Mouse (Mus musculus) forebrain, embryonic 16.5 days (tissue): ENCODE results near the gene Ccser2. TPM values are rescaled to one million over a fixed set of nuclear protein-coding genes. Genes with fewer than 3 reads are reported as not detected.

ENCODE experiments used
- ATAC-seq: fragments of 200-750 bp; cut with Nextera tagmentation; 2 replicates; pipeline ENCODE4 v1.8.0; 2017; ENCODE audit warnings: mild to moderate bottlenecking, moderate library complexity
- H3K27ac ChIP-seq: fragments of 300-500 bp; sonication (generic); 2 replicates; pipeline ENCODE4 v1.5.1; 2014; ENCODE audit warnings: low read length, control low read depth
- H3K27me3 ChIP-seq: fragments of 300-500 bp; sonication (generic); replicated peaks from 2 replicates; pipeline ENCODE4 v1.6.1; 2014; ENCODE audit warnings: low read length; ENCODE audit not compliant: control insufficient read depth, insufficient read depth
- H3K36me3 ChIP-seq: fragments of 300-500 bp; sonication (generic); 2 replicates; pipeline ENCODE4 v1.6.1; 2014; ENCODE audit not compliant: control insufficient read depth, insufficient read depth
- H3K4me1 ChIP-seq: fragments of 300-500 bp; sonication (generic); replicated peaks from 2 replicates; pipeline ENCODE4 v1.6.1; 2014; ENCODE audit warnings: low read length; ENCODE audit not compliant: control insufficient read depth, insufficient read depth
- H3K4me2 ChIP-seq: fragments of 300-500 bp; sonication (generic); 2 replicates; pipeline ENCODE4 v1.6.1; 2014; ENCODE audit warnings: mild to moderate bottlenecking, low read length, control low read depth
- H3K4me3 ChIP-seq: fragments of 300-500 bp; sonication (generic); replicated peaks from 2 replicates; pipeline ENCODE4 v1.5.1; 2014; ENCODE audit warnings: mild to moderate bottlenecking, low read length, control low read depth
- H3K9ac ChIP-seq: fragments of 300-500 bp; sonication (generic); replicated peaks from 2 replicates; pipeline ENCODE4 v1.6.1; 2014; ENCODE audit warnings: low read depth, low read length, control low read depth
- H3K9me3 ChIP-seq: fragments of 300-500 bp; sonication (generic); 2 replicates; pipeline ENCODE4 v1.6.1; 2016; ENCODE audit warnings: low read length; ENCODE audit not compliant: control insufficient read depth
- whole genome bisulfite sequencing: fragments of 180-500 bp; shearing (Covaris S2); extraction: QIAGEN DNeasy Blood & Tissue Kit; methylation state at CpG from one replicate; pipeline ENCODE4 v1.1.7; 2014; 5-methylcytosine and 5-hydroxymethylcytosine counted together
- polyA plus RNA-seq: library from polyadenylated mRNA; unstranded; fragments of >200 nt; fragmentation: Nextera tagmentation; extraction: Ambion mirVana; gene quantifications from 2 replicates; pipeline ENCODE4 v1.2.1, GENCODE M21; 2015

Ccser2 gene
- polyA plus RNA-seq, 1 experiment from 2014 or later = 94.7 TPM

- 71% methylated on average over 5 of the region's 5 CpGs for WGBS
- H3K4me2 ChIP-seq = no peak overlapping the region
- H3K4me3 ChIP-seq = no peak overlapping the region
Observed at GRCm38 (mm10) chr14:36956717-36957116, 11.9 kb downstream of the Ccser2 start.

DNA sequence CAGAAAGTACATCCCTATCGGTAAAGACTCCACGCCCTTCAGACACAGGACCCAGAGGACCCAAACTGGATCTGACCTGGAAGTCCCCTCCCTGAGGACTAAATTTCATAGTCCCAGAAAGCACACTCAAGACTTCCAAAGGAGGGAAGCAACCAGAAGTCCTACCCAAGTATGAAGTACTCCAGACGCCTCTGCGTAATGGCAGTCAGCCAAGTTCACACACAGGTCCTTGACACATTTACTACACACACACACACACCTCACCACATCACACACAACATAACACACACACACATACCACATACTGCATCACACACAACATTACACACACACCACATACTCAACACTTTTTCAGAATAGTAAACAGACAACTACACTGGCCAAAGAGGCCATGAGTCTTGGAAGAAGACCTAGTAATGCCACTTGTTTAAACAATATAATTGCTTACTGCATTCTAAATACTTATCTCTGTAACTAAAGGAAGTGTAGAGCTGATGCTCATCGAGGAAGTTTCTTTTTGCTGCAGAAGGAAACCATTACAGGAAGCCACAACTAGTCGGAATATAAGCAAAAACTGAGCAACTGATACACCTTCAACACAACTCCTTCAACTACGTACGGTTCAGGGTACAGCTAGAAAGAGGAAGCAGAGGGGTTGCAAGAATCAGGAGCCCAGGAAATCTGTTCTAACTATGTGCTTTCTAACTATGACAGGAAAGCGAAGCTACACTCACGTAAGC, 15.7 kb downstream of the Ccser2 start:
- Histone ChIP-seq H3K9ac (no peak overlapping the region), H3K27ac (no peak overlapping the region), H3K27me3 (no peaks in the 10 kb centered on the region), H3K4me2 (no peak overlapping the region), H3K4me1 (no peaks in the 10 kb centered on the region), H3K9me3 (no peaks in the 10 kb centered on the region), H3K4me3 (no peak overlapping the region), H3K36me3 (no peaks in the 10 kb centered on the region)
- 91% methylated on average over 10 of the region's 10 CpGs for WGBS
- ATAC-seq = no peak

More at GRCm38 (mm10) chr14:36956717-36957116, 11.9 kb downstream of the Ccser2 start:
- no peaks in the 10 kb centered on the region for H3K36me3 ChIP-seq
- ATAC-seq = no peak
- no peaks in the 10 kb centered on the region for H3K27me3 ChIP-seq
- H3K27ac ChIP-seq = no peak overlapping the region
- no peak overlapping the region for H3K9ac ChIP-seq
- H3K4me1 ChIP-seq = no peaks in the 10 kb centered on the region
- H3K9me3 ChIP-seq = no peaks in the 10 kb centered on the region

DNA sequence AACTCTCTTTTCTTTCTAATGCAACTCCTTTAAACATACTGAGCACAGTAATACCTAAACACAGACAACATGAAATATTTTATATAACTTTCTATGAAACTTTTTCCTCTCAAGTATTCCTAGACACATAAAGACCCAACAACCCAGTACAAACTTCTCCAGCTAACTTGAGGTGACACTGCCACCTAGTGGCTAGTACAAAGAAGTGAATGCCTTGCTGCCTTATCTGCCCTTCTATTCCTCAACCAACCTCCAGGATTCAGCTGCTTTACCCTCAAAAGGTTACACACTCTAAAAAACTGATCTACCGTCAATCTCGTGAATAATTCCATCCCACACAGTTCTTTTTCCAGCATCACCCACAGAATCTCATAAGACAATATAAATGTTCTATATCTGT, 16.4 kb downstream of the Ccser2 start:
- no peaks in the 10 kb centered on the region for H3K9me3 ChIP-seq
- H3K4me2 ChIP-seq = no peak overlapping the region
- no peaks in the 10 kb centered on the region for H3K4me1 ChIP-seq
- ATAC-seq = peak; percentile 67
- H3K27me3 ChIP-seq = no peaks in the 10 kb centered on the region
- no peak overlapping the region for H3K4me3 ChIP-seq
- no peak overlapping the region for H3K9ac ChIP-seq
- 34% methylated on average over 2 of the region's 2 CpGs for WGBS
- no peaks in the 10 kb centered on the region for H3K36me3 ChIP-seq
- no peak overlapping the region for H3K27ac ChIP-seq

- WGBS = 52% methylated on average over 5 of the region's 5 CpGs
- H3K36me3 ChIP-seq = peaks cover 6% of the 10 kb centered on the region; the same call in 1 of the 2 replicates
- no peaks in the 10 kb centered on the region for H3K4me1 ChIP-seq
- H3K27me3 ChIP-seq = no peaks in the 10 kb centered on the region
- no peak overlapping the region for H3K4me3 ChIP-seq
- no peak overlapping the region for H3K27ac ChIP-seq
- H3K9ac ChIP-seq = no peak overlapping the region
- ATAC-seq = 0 out of 2 replicates have a peak, but pooled peaks have one; percentile 12
- no peak overlapping the region for H3K4me2 ChIP-seq
- no peaks in the 10 kb centered on the region for H3K9me3 ChIP-seq
Observed at GRCm38 (mm10) chr14:36942716-36943115, 25.9 kb downstream of the Ccser2 start.

- Histone ChIP-seq H3K27ac (no peak overlapping the region), H3K9me3 (no peaks in the 10 kb centered on the region), H3K4me3 (no peak overlapping the region), H3K36me3 (peaks cover 9% of the 10 kb centered on the region; the same call in 1 of the 2 replicates), H3K9ac (no peak overlapping the region), H3K4me2 (no peak overlapping the region), H3K4me1 (no peaks in the 10 kb centered on the region), H3K27me3 (no peaks in the 10 kb centered on the region)
- ATAC-seq = no peak
- 54% methylated on average over 2 of the region's 2 CpGs for WGBS
Observed at GRCm38 (mm10) chr14:36937941-36938340, 30.6 kb downstream of the Ccser2 start.

GRCm38 (mm10) chr14:36937080-36937878, 31.3 kb downstream of the Ccser2 start:
- Histone ChIP-seq H3K4me1 (no peaks in the 10 kb centered on the region), H3K4me2 (no peak overlapping the region), H3K4me3 (no peak overlapping the region), H3K27me3 (no peaks in the 10 kb centered on the region), H3K9ac (no peak overlapping the region), H3K9me3 (no peaks in the 10 kb centered on the region), H3K27ac (no peak overlapping the region; the same call in 1 of the 2 replicates), H3K36me3 (peaks cover 9% of the 10 kb centered on the region; the same call in 1 of the 2 replicates)
- ATAC-seq = peak; percentile 73; the same call in 1 of the 2 replicates
- 77% methylated on average over 7 of the region's 7 CpGs for WGBS

DNA sequence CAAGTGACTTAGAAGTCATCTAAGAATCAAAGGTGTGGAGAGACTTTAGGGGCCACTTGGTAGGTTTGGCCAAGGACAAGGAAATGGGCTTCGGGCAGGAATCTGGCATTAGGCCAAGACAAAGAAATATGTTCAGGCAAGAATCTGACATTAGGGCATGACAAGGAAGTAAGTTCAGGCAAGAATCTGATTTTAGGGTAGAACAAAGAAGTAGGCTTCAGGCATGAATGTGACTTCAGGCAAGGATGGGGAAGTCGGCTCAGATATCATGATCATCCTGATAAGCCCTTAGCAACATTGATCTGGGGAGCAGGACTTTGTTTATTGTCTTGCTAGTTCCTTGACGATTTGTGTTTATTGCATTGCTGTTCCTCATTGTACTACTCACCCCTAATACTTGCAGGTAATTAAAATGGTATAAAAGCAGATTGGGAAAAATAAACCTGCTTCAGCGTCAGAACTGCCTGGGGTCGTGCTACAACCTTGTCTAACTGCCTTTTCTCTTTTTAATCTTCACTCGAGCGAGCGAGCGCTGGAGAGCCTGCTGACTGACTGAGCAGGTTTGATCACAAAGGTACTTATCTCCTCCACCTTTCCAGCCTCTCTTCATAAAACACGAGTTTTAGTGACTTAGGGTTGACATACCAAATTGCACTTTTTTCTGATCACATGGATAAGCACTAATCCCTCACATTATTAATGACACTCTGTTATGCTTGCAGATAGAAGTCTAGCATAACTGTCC, 35.8 kb downstream of the Ccser2 start:
- Histone ChIP-seq H3K27me3 (no peaks in the 10 kb centered on the region), H3K9ac (no peak overlapping the region), H3K36me3 (peaks cover 3% of the 10 kb centered on the region; the same call in 1 of the 2 replicates), H3K4me1 (no peaks in the 10 kb centered on the region), H3K4me3 (no peak overlapping the region), H3K27ac (no peak overlapping the region), H3K9me3 (no peaks in the 10 kb centered on the region), H3K4me2 (no peak overlapping the region)
- whole genome bisulfite sequencing = 77% methylated on average over 10 of the region's 10 CpGs
- no peak for ATAC-seq

DNA sequence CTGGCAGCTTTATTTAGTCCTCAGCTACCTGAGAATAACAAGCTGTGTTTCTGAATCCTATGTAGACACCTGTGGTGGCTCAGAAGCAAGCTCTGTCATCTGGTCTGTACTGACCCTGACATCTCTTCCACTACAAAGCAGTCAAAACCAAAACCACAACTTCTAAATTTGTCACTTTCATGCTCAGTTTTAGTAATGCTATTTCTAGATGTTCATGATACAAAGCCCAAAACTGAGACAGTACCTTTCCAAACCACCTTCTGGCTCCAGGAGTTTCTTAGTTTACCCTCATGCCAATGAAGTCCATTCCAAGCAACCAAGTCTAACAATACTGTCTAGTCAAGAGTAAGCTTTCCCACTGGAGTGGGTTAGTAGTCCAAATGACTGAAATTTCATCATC, 36.5 kb downstream of the Ccser2 start:
- Histone ChIP-seq H3K9ac (no peak overlapping the region), H3K36me3 (peaks cover 3% of the 10 kb centered on the region; the same call in 1 of the 2 replicates)

DNA sequence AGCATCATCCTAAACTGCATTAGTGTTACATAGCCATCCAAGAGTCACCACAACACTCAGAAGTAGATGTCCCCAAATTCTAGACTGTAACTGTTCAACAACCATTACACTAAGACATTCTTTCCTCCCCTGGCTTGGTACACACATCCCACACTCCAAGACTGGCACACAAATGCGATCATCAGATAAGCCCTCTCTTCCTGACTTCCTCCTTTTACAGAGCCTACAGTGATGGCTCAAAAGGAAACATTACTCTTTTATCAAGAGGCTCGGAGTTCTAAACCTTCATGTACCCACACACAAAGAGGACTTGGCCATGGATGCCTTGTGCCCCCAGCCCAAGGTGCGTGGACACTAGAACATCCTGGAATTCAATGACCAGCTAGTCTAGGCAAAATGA, 45.2 kb downstream of the Ccser2 start:
- Histone ChIP-seq H3K27ac (no peak overlapping the region), H3K4me1 (peaks cover 5% of the 10 kb centered on the region; the same call in 1 of the 2 replicates), H3K9ac (no peak overlapping the region), H3K4me2 (no peak overlapping the region), H3K36me3 (no peaks in the 10 kb centered on the region; the same call in 1 of the 2 replicates), H3K27me3 (no peaks in the 10 kb centered on the region), H3K9me3 (no peaks in the 10 kb centered on the region), H3K4me3 (no peak overlapping the region)
- ATAC-seq = no peak
- 93% methylated on average over 3 of the region's 3 CpGs for WGBS

More for the DNA sequence above, 36.5 kb downstream of the Ccser2 start:
- no peaks in the 10 kb centered on the region for H3K27me3 ChIP-seq
- H3K4me2 ChIP-seq = no peak overlapping the region
- no peaks in the 10 kb centered on the region for H3K9me3 ChIP-seq
- no peak for ATAC-seq
- no peak overlapping the region for H3K27ac ChIP-seq
- no peak overlapping the region for H3K4me3 ChIP-seq
- H3K4me1 ChIP-seq = no peaks in the 10 kb centered on the region
